Mouse (Mus musculus): ENCODE results near the gene 4930519G04Rik.
"Not testable (repeated sequence)": the region's sequence is repeated elsewhere in the genome, so short reads cannot be mapped to it uniquely, and the experiment has no call there.

DNA sequence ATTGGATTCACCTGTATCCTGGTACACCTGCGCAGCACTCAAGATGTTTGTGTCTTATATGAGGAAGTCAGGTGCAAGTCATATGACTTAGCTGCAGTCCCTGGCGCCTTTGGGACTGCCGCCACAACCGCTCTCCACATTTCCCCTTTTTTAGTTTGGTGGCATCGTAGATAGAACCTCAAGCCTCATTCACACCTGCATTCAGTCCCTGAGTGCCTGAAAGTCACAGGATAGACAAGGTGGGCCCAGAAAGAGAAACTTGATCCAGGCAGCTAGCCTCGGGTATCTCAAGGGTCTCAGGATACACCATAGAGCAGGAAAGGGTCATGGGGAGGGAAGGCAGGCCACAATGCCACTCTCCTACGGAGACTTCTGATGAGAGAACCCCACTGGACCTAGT, 28.9 kb downstream of the 4930519G04Rik start:
- not testable (repeated sequence) for TF ChIP-seq CTCF, POLR2A (IDR thresholded peaks at IDR 0.05; ENCODE audit: extremely low read depth, insufficient read depth, low read length)
